ENCODE assay signal across 10 mouse cellular contexts in genomic region chr1:91064903-91065525, GRCm38 (mm10).
DNase-seq lines count a peak whose midpoint lies in the region; ATAC-seq and TF ChIP-seq lines count a peak whose summit lies in the region.
"Had no signal": no experiment of that assay in that cellular context is flagged by ENCODE, and none has a peak within 500 bp of the region (broad histone marks: within the 10 kb centered on the region; RNA-seq: fewer than 3 reads in every experiment).

No protein-coding gene starts in this region.

- peak; percentile 82 for ATAC-seq in heart, postnatal 0 days (ENCODE audit: insufficient read depth, low read depth)

- DNase-seq in cerebellum, postnatal 14 days = peak; percentile 53 to 59
- no peak for DNase-seq in cerebellum, adult 11 months
- peak; percentile 57 for DNase-seq in right cerebral cortex, adult 18-20 months
- DNase-seq in right cerebral cortex, postnatal 4 days = no peak
- peak; percentile 73 for DNase-seq in heart, postnatal 0 days (ENCODE audit: low spot score)
- peak; percentile 73 for DNase-seq in lung, postnatal 36 days
- DNase-seq in thymus, postnatal 36 days = peak; percentile 42 to 46
- DNase-seq in urinary bladder, postnatal 36 days (ENCODE audit: low spot score in 2 of 2) = no peak
- DNase-seq: lung, embryonic 14.5 days had no signal

- peaks cover 94% of the 10 kb centered on the region for H3K4me1 ChIP-seq in heart, postnatal 0 days (ENCODE audit: control insufficient read depth, insufficient read depth)

- peak overlapping the region; percentile 87 for H3K27ac ChIP-seq in heart, postnatal 0 days (ENCODE audit: low read depth)

- peak overlapping the region; percentile 42; the same call in 1 of the 2 replicates for H3K9ac ChIP-seq in heart, postnatal 0 days (replicated peaks; ENCODE audit: low read depth, low read length)
- H3K9ac ChIP-seq: lung, embryonic 14.5 days had no signal

- H3K4me3 ChIP-seq in heart, postnatal 0 days (ENCODE audit: low read depth, low read length) = no peak overlapping the region
- H3K4me3 ChIP-seq: erythroblast, embryonic 14.5 days had no signal

- peaks cover 5% of the 10 kb centered on the region; the same call in 1 of the 2 replicates for H3K36me3 ChIP-seq in heart, postnatal 0 days (replicated peaks; ENCODE audit: control insufficient read depth, insufficient read depth, low read length)

- H3K9me3 ChIP-seq in heart, postnatal 0 days (replicated peaks; ENCODE audit: control insufficient read depth, low read length) = no peaks in the 10 kb centered on the region

- no peaks in the 10 kb centered on the region for H3K27me3 ChIP-seq in heart, postnatal 0 days (ENCODE audit: control insufficient read depth, insufficient read depth, low read length)

- 23% methylated on average over 11 of the region's 11 CpGs for WGBS in heart, postnatal 0 days

- H3K4me2 ChIP-seq in heart, postnatal 0 days (ENCODE audit: low read depth, low read length) = 0 out of 2 replicates have a peak overlapping the region, but pooled peaks have one; percentile 4
- H3K4me2 ChIP-seq: lung, embryonic 14.5 days had no signal

- no peak for TF ChIP-seq CTCF in heart, postnatal 0 days (IDR thresholded peaks at IDR 0.05; ENCODE audit: low read depth)

- TF ChIP-seq EP300 in heart, postnatal 0 days (IDR thresholded peaks at IDR 0.05; ENCODE audit: low read depth) = peak; percentile 55; the same call in 1 of the 2 replicates

Comparison
In these comparisons a context has a peak if more than half of its experiments do, and no peak if none do; other contexts are left out.
1. DNase-seq: peak in cerebellum, postnatal 14 days (2 of 2), right cerebral cortex, adult 18-20 months (single experiment), heart, postnatal 0 days (single experiment), lung, postnatal 36 days (single experiment) and thymus, postnatal 36 days (2 of 2); none in cerebellum, adult 11 months (single experiment), right cerebral cortex, postnatal 4 days (single experiment) and urinary bladder, postnatal 36 days (0 of 2).